Mouse (Mus musculus) liver, adult 2 months (tissue): ENCODE data around the gene Tead1.

ENCODE experiments used
- CTCF ChIP-seq: fragments of 200-500 bp; IDR thresholded peaks from 2 replicates; pipeline ENCODE4 v1.5.1; 2011; ENCODE audit warnings: low read depth, low read length, control low read depth
- POLR2A ChIP-seq: fragments of 200-500 bp; IDR thresholded peaks from 2 replicates; pipeline ENCODE4 v1.6.1; 2011; ENCODE audit warnings: low read length, control low read depth; ENCODE audit not compliant: insufficient read depth; ENCODE audit errors: extremely low read depth

DNA sequence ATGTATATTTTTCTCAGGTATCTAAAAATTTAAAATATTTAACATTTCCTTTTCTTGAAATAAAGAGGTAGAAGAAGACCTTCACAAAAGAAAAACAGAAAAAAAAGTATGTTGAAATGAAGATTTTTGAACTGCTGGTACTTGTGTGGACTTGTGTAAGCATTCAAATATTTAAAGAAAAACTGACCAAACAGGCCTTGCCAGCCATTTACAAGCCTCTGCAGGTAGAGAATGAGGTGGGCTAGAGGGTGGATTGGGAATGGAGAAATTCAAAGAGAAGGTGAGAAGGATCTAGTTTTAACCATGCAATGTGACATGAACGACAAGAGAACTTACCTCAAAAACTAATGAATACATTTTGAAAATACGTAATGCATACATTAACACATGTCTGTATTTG, 9.1 kb upstream of the Tead1 start:
- TF ChIP-seq CTCF, result no peak
- TF ChIP-seq POLR2A, result no peak
